Mouse (Mus musculus) ovary, postnatal 10 days (tissue): Measurements from ENCODE around the gene Cavin2.

Experiments used
- DNase-seq: peaks from one replicate; pipeline ENCODE4 v3.0.0; 2022; ENCODE audit warnings: low spot score

Cavin2 gene

GRCm38 (mm10) chr1:51315476-51315875, 26.6 kb downstream of the Cavin2 start:
- DNase-seq: no peak

DNA sequence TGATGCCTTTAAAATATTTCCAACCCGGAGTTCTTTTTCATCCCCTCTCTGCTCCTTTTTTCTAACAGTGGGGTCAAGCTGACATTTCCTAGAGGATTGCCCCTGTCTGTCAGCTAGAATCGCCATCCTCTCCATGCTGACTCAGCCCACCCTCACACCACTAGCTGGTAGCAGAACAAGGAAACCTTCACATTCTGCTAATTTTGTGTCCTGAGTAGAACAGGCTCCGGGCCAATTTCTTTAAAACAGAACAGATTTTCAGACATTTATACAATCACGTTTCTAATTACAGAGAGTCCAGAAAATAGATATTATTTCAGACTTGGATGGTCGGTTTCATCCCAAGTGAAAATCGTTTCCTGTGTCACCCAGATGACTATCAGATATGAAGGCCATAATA, 34.6 kb downstream of the Cavin2 start:
- DNase-seq: no peak

GRCm38 (mm10) chr1:51328541-51328940, 39.6 kb downstream of the Cavin2 start:
- no peak for DNase-seq

GRCm38 (mm10) chr1:51332986-51333385, 44.1 kb downstream of the Cavin2 start:
- no peak for DNase-seq

- peak; percentile 62 for DNase-seq
Measured at GRCm38 (mm10) chr1:51333557-51334285, 44.8 kb downstream of the Cavin2 start.

- no peak for DNase-seq
Measured at GRCm38 (mm10) chr1:51334289-51334688, 45.4 kb downstream of the Cavin2 start.

DNA sequence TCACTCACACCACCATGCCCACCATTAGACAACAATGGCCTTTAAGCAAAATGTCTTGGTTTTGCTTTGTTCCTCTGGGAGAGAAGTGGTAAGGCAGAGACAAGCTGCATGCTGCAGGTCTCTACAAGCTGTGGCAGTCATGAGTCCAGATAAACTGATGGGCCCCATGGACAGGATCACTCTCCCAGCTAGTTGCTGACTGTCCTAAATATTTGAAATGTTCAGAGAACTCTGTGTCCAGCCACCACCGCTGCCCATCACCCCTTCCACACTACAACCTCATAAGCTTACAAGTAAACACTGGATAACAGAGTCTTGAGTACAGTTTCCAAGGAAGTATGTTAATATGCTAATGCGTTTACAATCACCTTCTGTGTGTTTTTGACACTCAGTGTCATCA, 46.2 kb downstream of the Cavin2 start:
- DNase-seq: no peak

GRCm38 (mm10) chr1:51344160-51344559, 55.2 kb downstream of the Cavin2 start:
- DNase-seq: no peak

DNA sequence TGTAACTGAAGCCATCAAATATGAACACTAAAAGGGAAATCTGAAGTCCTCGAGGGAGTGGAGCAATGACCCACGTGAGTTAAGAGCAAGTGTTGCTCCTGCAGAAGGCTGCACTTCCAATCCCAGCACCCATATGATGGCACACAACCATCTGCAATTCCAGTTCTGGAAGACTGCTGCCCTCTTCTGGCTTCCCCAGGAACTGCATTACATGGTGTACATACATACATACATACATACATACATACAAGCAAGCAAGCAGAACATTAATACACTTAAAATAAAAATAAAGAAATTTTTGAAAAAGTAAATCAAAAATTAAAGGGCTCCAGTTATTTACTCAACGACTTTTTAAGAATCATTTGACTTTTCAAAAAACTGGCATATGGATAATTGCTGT, 58.7 kb downstream of the Cavin2 start:
- no peak for DNase-seq

GRCm38 (mm10) chr1:51348631-51349030, 59.7 kb downstream of the Cavin2 start:
- DNase-seq: no peak

GRCm38 (mm10) chr1:51349291-51349967, 60.5 kb downstream of the Cavin2 start:
- no peak for DNase-seq
